Mouse (Mus musculus) liver, adult 2 months (tissue): ENCODE data around the gene Map4k2.

Experiments used
- CTCF ChIP-seq: fragments of 200-500 bp; IDR thresholded peaks from 2 replicates; pipeline ENCODE4 v1.5.1; 2011; ENCODE audit warnings: low read depth, low read length, control low read depth
- POLR2A ChIP-seq: fragments of 200-500 bp; IDR thresholded peaks from 2 replicates; pipeline ENCODE4 v1.6.1; 2011; ENCODE audit warnings: low read length, control low read depth; ENCODE audit not compliant: insufficient read depth; ENCODE audit errors: extremely low read depth

- no peak for TF ChIP-seq POLR2A
- no peak for TF ChIP-seq CTCF
These were observed 35.3 kb upstream of the Map4k2 start for GRCm38 (mm10) chr19:6305517-6306115.
